Mouse (Mus musculus) thymus, adult 2 months (tissue): ENCODE data around the gene Gzme.

ENCODE experiments used
- CTCF ChIP-seq: fragments of 200-500 bp; IDR thresholded peaks from 2 replicates; pipeline ENCODE4 v1.5.1; 2012; ENCODE audit warnings: mild to moderate bottlenecking, control low read depth, low read length, moderate library complexity, borderline replicate concordance; ENCODE audit not compliant: control insufficient read depth, poor library complexity, insufficient read depth; ENCODE audit errors: extremely low read depth
- POLR2A ChIP-seq: fragments of 200-500 bp; IDR thresholded peaks from 2 replicates; pipeline ENCODE4 v1.6.1; 2012; ENCODE audit warnings: mild to moderate bottlenecking, low read length, control low read depth, moderate library complexity; ENCODE audit not compliant: control insufficient read depth, poor library complexity, insufficient read depth; ENCODE audit errors: extremely low read depth

DNA sequence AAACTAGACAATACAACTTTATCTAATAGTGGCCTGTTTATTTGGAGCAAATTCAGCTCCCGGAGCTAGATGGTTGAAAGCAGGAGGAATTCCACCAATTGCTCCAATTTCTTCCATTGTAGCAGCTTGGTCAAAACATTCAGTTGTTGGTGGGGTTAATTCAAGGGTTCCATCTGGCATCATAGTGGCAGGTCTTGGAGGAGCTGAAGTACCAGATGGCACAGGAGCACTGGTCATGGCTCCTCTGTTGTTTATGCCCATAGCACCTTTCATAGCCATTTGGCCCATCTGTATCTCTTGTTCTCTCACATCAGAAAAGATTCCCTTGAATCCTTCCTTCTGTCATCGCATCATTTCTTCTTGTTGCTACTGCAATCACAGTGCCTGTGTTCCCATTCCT, 41.7 kb upstream of the Gzme start:
- no peak for TF ChIP-seq POLR2A
- TF ChIP-seq CTCF = no peak
